Comparison of ENCODE assay signal across 18 mouse cellular contexts in the genomic region with DNA sequence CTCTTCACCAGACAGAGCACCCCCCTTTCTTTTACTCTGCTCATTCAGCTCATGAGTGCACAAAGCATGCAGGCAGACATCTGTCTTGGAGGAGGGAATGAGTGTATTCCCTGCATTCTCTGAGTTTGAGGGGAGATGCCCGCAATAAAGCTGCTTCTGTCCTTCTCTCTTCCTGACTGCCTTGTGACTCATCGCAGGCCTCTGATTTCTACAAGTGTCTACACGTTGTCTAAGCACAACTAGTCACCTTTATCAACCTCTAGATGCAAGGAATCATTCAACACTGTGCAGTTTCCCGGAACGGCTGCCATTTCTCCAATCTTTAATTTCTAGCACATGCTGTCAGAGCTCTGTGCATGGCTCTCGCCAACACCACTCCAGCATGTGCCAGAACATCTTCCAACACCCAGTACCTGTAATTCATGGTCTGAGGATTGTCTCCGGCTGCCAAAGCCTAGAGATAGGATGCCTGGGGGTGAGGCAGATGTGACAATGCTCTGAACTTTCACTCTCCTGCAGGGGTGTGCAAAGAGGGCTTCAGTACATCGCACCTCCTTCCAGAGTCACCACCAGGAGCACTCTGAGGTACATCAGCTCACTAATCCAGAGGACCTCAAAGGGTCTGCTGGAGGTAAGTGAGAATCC. TPM values are rescaled to one million over a fixed set of nuclear protein-coding genes. Genes with fewer than 3 reads are reported as not detected.
A peak's percentile ranks its signal among the peaks of the same experiment; 100 is the strongest.
DNase-seq lines count a peak whose midpoint lies in the region; ATAC-seq and TF ChIP-seq lines count a peak whose summit lies in the region.
"Had no signal": no experiment of that assay in that cellular context is flagged by ENCODE, and none has a peak within 500 bp of the region (broad histone marks: within the 10 kb centered on the region; RNA-seq: fewer than 3 reads in every experiment).

No protein-coding gene starts in this region.

- H3K4me3 ChIP-seq in forebrain, postnatal 0 days (ENCODE audit: low read depth, low read length): no peak overlapping the region
- H3K4me3 ChIP-seq in forebrain, embryonic 12.5 days (replicated peaks): no peak overlapping the region
- H3K4me3 ChIP-seq in heart, postnatal 0 days (ENCODE audit: low read depth, low read length): no peak overlapping the region
- H3K4me3 ChIP-seq in heart, embryonic 10.5 days: no peak overlapping the region
- no peak overlapping the region for H3K4me3 ChIP-seq in midbrain, embryonic 13.5 days (replicated peaks)
- H3K4me3 ChIP-seq in midbrain, embryonic 11.5 days (ENCODE audit: low read depth, low read length): no peak overlapping the region

- no peaks in the 10 kb centered on the region for H3K27me3 ChIP-seq in forebrain, postnatal 0 days (ENCODE audit: insufficient read depth, low read length)
- no peaks in the 10 kb centered on the region; the same call in 1 of the 2 replicates for H3K27me3 ChIP-seq in forebrain, embryonic 12.5 days
- H3K27me3 ChIP-seq in heart, postnatal 0 days (ENCODE audit: control insufficient read depth, insufficient read depth, low read length): no peaks in the 10 kb centered on the region
- no peaks in the 10 kb centered on the region for H3K27me3 ChIP-seq in heart, embryonic 10.5 days (ENCODE audit: insufficient read depth, poor library complexity, severe bottlenecking)
- peaks cover 4% of the 10 kb centered on the region; the same call in 1 of the 2 replicates for H3K27me3 ChIP-seq in midbrain, embryonic 13.5 days
- no peaks in the 10 kb centered on the region for H3K27me3 ChIP-seq in midbrain, embryonic 11.5 days (ENCODE audit: control insufficient read depth, insufficient read depth, low read length)

- H3K36me3 ChIP-seq in forebrain, postnatal 0 days (ENCODE audit: insufficient read depth): no peaks in the 10 kb centered on the region
- no peaks in the 10 kb centered on the region for H3K36me3 ChIP-seq in forebrain, embryonic 12.5 days (replicated peaks)
- no peaks in the 10 kb centered on the region for H3K36me3 ChIP-seq in heart, postnatal 0 days (replicated peaks; ENCODE audit: control insufficient read depth, insufficient read depth, low read length)
- no peaks in the 10 kb centered on the region for H3K36me3 ChIP-seq in heart, embryonic 10.5 days
- H3K36me3 ChIP-seq in midbrain, embryonic 13.5 days: no peaks in the 10 kb centered on the region
- H3K36me3 ChIP-seq in midbrain, embryonic 11.5 days (ENCODE audit: control insufficient read depth, insufficient read depth, low read length): no peaks in the 10 kb centered on the region

- no peak for TF ChIP-seq EP300 in heart, postnatal 0 days (IDR thresholded peaks at IDR 0.05; ENCODE audit: low read depth)

- no peak overlapping the region for H3K27ac ChIP-seq in forebrain, postnatal 0 days (ENCODE audit: low read depth, low read length)
- no peak overlapping the region for H3K27ac ChIP-seq in forebrain, embryonic 12.5 days
- no peak overlapping the region for H3K27ac ChIP-seq in heart, postnatal 0 days (ENCODE audit: low read depth)
- no peak overlapping the region for H3K27ac ChIP-seq in heart, embryonic 10.5 days
- no peak overlapping the region for H3K27ac ChIP-seq in midbrain, embryonic 13.5 days
- H3K27ac ChIP-seq in midbrain, embryonic 11.5 days (ENCODE audit: low read depth, low read length): no peak overlapping the region
- H3K27ac ChIP-seq: hindbrain, embryonic 14.5 days had no signal

- 80% methylated on average over 8 of the region's 8 CpGs for WGBS in forebrain, postnatal 0 days
- 89% methylated on average over 8 of the region's 8 CpGs for WGBS in forebrain, embryonic 12.5 days
- 23% methylated on average over 8 of the region's 8 CpGs for WGBS in heart, postnatal 0 days
- WGBS in heart, embryonic 10.5 days: 39% methylated on average over 8 of the region's 8 CpGs
- 86% methylated on average over 8 of the region's 8 CpGs for WGBS in midbrain, embryonic 13.5 days
- WGBS in midbrain, embryonic 11.5 days: 83% methylated on average over 8 of the region's 8 CpGs

- 0 out of 2 replicates have a peak, but pooled peaks have one; percentile 5 for ATAC-seq in forebrain, postnatal 0 days
- ATAC-seq in forebrain, embryonic 12.5 days (ENCODE audit: low FRiP score): no peak
- ATAC-seq in heart, postnatal 0 days (ENCODE audit: insufficient read depth, low read depth): peak; percentile 20; the same call in 1 of the 2 replicates
- 0 out of 2 replicates have a peak, but pooled peaks have one; percentile 21 for ATAC-seq in midbrain, embryonic 13.5 days
- ATAC-seq in midbrain, embryonic 11.5 days (ENCODE audit: low FRiP score): no peak
- ATAC-seq: intestine, embryonic 16.5 days; liver, postnatal 0 days had no signal

- no peak overlapping the region for H3K9ac ChIP-seq in forebrain, postnatal 0 days
- no peak overlapping the region for H3K9ac ChIP-seq in forebrain, embryonic 12.5 days
- H3K9ac ChIP-seq in heart, postnatal 0 days (replicated peaks; ENCODE audit: low read depth, low read length): no peak overlapping the region
- H3K9ac ChIP-seq in midbrain, embryonic 13.5 days (replicated peaks): no peak overlapping the region
- no peak overlapping the region for H3K9ac ChIP-seq in midbrain, embryonic 11.5 days (ENCODE audit: low read length)
- H3K9ac ChIP-seq: hindbrain, embryonic 14.5 days; liver, postnatal 0 days had no signal

- no peaks in the 10 kb centered on the region for H3K9me3 ChIP-seq in forebrain, postnatal 0 days (ENCODE audit: low read length)
- H3K9me3 ChIP-seq in forebrain, embryonic 12.5 days: no peaks in the 10 kb centered on the region
- no peaks in the 10 kb centered on the region for H3K9me3 ChIP-seq in heart, postnatal 0 days (replicated peaks; ENCODE audit: control insufficient read depth, low read length)
- no peaks in the 10 kb centered on the region for H3K9me3 ChIP-seq in heart, embryonic 10.5 days
- H3K9me3 ChIP-seq in midbrain, embryonic 13.5 days: no peaks in the 10 kb centered on the region
- no peaks in the 10 kb centered on the region for H3K9me3 ChIP-seq in midbrain, embryonic 11.5 days (ENCODE audit: control insufficient read depth, low read length)

- H3K4me2 ChIP-seq in forebrain, postnatal 0 days (ENCODE audit: low read depth): no peak overlapping the region
- no peak overlapping the region for H3K4me2 ChIP-seq in forebrain, embryonic 12.5 days
- H3K4me2 ChIP-seq in heart, postnatal 0 days (ENCODE audit: low read depth, low read length): no peak overlapping the region
- no peak overlapping the region for H3K4me2 ChIP-seq in midbrain, embryonic 13.5 days (replicated peaks)
- H3K4me2 ChIP-seq in midbrain, embryonic 11.5 days: no peak overlapping the region
- H3K4me2 ChIP-seq: hindbrain, embryonic 14.5 days had no signal

- DNase-seq in forebrain, postnatal 0 days: no peak
- no peak for DNase-seq in heart, postnatal 0 days (ENCODE audit: low spot score)
- DNase-seq in heart, embryonic 10.5 days (ENCODE audit: low spot score): no peak
- DNase-seq in midbrain, embryonic 11.5 days (ENCODE audit: low spot score, missing footprints): no peak
- peak; percentile 47 for DNase-seq in telencephalon, adult 2 months (ENCODE audit: low read depth, low spot score)
- DNase-seq: adrenal gland, postnatal 10 days; cerebellum, adult 18-20 months; heart, adult 11 months; liver; liver, postnatal 0 days; lung, postnatal 36 days; spleen, adult 18-20 months; thymus, adult 2 months had no signal

- no peak for TF ChIP-seq CTCF in forebrain, postnatal 0 days (IDR thresholded peaks at IDR 0.05; ENCODE audit: low read depth)
- TF ChIP-seq CTCF in heart, postnatal 0 days (IDR thresholded peaks at IDR 0.05; ENCODE audit: low read depth): no peak

- no peaks in the 10 kb centered on the region for H3K4me1 ChIP-seq in forebrain, postnatal 0 days (ENCODE audit: insufficient read depth)
- peaks cover 17% of the 10 kb centered on the region for H3K4me1 ChIP-seq in forebrain, embryonic 12.5 days
- peaks cover 9% of the 10 kb centered on the region for H3K4me1 ChIP-seq in heart, postnatal 0 days (ENCODE audit: control insufficient read depth, insufficient read depth)
- H3K4me1 ChIP-seq in heart, embryonic 10.5 days: peaks cover 27% of the 10 kb centered on the region
- H3K4me1 ChIP-seq in midbrain, embryonic 13.5 days (replicated peaks): peaks cover 15% of the 10 kb centered on the region
- no peaks in the 10 kb centered on the region; the same call in 1 of the 2 replicates for H3K4me1 ChIP-seq in midbrain, embryonic 11.5 days (ENCODE audit: control insufficient read depth, insufficient read depth, low read length)

RNA-seq across cellular contexts. Expression of gene Brinp2, which starts 59.7 kb away (rescaled TPM):
- total RNA-seq in forebrain, postnatal 0 days (2014; rRNA removed): 46.8 and 54.1 TPM in 2 replicates
- polyA plus RNA-seq in forebrain, postnatal 0 days (2015; fragmentation: Nextera tagmentation; extraction: Ambion mirVana): 34.1 and 40.6 TPM in 2 replicates
- polyA plus RNA-seq in forebrain, embryonic 12.5 days (2016; fragmentation: Nextera tagmentation; extraction: Ambion mirVana): 14.8 and 15.2 TPM in 2 replicates
- total RNA-seq in heart, postnatal 0 days (2014; rRNA removed; ENCODE audit: low replicate concordance): 0.04 and 0.27 TPM in 2 replicates
- polyA plus RNA-seq in heart, postnatal 0 days (2015; fragmentation: Nextera tagmentation; extraction: Ambion mirVana): 0.08 and 0.10 TPM in 2 replicates
- polyA plus RNA-seq in heart, embryonic 10.5 days (2016; fragmentation: Nextera tagmentation; extraction: Ambion mirVana): 0.39 and 0.44 TPM in 2 replicates
- polyA plus RNA-seq in midbrain, embryonic 13.5 days (2015; fragmentation: Nextera tagmentation; extraction: Ambion mirVana): 18.5 and 18.9 TPM in 2 replicates
- 3.8 and 4.3 TPM in 2 replicates for polyA plus RNA-seq in midbrain, embryonic 11.5 days (2014; fragmentation: Nextera tagmentation; extraction: Ambion mirVana)
- polyA plus RNA-seq: C2C12; liver, postnatal 0 days had no signal

Comparison
In these comparisons a context has a peak if more than half of its experiments do, and no peak if none do; other contexts are left out.
1. ATAC-seq: peak in forebrain, postnatal 0 days (single experiment), heart, postnatal 0 days (single experiment) and midbrain, embryonic 13.5 days (single experiment); none in forebrain, embryonic 12.5 days (single experiment) and midbrain, embryonic 11.5 days (single experiment).